Mouse (Mus musculus) gastrocnemius, adult 8-10 months (tissue): ENCODE results near the gene Myl7. TPM values are rescaled to one million over a fixed set of nuclear protein-coding genes. Genes with fewer than 3 reads are reported as not detected.
"Not testable (repeated sequence)": the region's sequence is repeated elsewhere in the genome, so short reads cannot be mapped to it uniquely, and the experiment has no call there.

Source experiments
- DNase-seq, 2 experiments: peaks; one replicate each; pipeline ENCODE4 v3.0.0; 2022; ENCODE audit warnings: low spot score in 2 of 2
- total RNA-seq, 4 experiments: library from RNA; stranded (reverse); gene quantifications; 2 replicates each; pipeline ENCODE4 v1.2.4; 2022

The Myl7 gene
- total RNA-seq, 4 experiments from 2014 or later, result not detected

GRCm38 (mm10) chr11:5903844-5904243 is 5.3 kb upstream of the Myl7 start:
- DNase-seq, result no peak

DNA sequence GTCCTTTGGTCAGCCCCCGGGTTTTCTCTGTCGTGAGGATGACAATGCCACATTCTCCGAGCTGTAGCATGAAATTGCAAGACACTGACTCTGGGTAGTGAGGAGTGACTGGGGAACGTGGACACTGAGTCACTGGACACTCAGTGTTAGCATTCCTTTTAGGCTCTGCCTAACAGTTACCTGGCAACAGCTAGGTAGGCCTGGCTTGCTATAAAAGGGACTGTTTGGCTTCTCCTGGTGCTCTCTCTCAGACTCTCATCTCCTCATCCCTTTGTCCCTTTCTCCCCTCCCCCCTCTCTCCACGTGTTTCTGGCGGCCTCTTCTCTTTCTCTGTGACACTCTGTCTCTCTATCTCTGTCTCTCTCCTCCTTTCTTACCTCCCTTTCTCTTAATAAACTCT is 3.8 kb upstream of the Myl7 start:
- DNase-seq, result no peak

DNA sequence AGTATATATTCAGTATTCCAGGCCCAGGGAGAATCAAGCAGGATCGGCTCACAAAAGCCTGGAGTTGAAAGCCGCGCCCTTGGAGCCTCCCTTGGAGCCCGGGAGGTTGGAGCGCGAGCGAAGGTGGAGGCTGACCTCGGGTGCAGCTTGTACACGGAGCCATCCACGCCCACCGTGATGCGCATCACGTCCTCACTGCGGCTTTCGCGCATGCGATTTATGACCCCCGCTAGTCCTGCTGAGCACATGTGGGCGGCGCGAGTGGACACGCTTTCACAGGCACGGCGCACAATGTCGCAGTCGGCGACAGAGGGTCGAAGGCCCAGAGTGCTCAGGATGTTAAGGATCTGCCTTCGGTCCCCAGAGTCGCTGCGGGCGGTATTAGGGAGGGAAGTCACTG is 3.4 kb upstream of the Myl7 start:
- no peak for DNase-seq

DNA sequence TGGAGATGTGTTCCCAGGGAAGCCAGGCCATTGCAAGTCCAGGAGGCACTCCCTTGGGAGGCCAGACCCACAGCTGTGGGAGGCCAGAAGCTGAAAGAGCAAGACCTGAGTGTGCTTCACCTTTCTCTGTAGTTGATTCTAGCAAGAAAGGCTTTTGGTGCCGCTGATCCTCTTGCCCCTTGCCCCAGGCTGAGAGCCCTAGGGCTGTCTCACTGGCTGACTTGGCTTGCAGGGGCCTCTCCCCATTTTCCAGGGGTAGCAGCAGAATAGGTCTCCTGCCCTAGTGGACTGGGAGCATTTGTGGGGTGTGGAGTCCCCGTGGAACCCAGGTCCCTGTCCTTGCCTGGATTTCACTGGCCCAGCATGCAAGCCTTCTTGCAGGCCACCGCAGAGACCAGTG is 2.7 kb upstream of the Myl7 start:
- DNase-seq, result no peak

GRCm38 (mm10) chr11:5899286-5899685 is 704 bp upstream of the Myl7 start:
- no peak for DNase-seq

- no peak for DNase-seq
Measured at GRCm38 (mm10) chr11:5897839-5898238, 743 bp downstream of the Myl7 start.

- no peak for DNase-seq
Measured at GRCm38 (mm10) chr11:5897230-5897629, 1.4 kb downstream of the Myl7 start.

GRCm38 (mm10) chr11:5893807-5894206 is 4.8 kb downstream of the Myl7 start:
- no peak for DNase-seq

DNA sequence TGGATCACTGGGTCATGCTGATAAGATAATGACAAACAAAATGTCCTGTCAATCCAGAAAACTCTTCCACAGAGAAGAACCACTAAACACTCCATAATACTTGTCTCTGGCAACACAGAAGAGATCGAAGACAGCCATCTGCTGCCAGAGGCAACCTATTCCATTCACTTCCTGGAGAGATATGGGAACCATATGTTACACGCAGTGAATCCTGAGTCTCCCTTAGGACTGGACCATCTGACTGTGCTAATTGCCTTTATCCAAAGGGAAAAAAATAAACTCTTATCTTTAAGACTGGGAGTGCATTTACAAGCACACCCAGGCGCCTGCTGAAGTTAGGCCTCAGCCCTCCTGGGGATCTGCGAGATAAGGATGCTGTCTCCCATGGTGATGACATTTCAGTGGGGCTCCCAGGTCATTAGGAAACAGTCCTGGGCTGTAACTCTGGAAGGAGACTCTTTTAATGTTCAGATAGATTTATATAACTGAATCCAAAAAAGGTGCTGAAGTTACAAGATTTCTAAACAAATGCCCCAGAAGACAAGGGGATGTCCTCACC is 5.7 kb downstream of the Myl7 start:
- no peak for DNase-seq

GRCm38 (mm10) chr11:5892151-5892591 is 6.4 kb downstream of the Myl7 start:
- DNase-seq, result peak in 1 of 2 experiments; percentile 53

DNA sequence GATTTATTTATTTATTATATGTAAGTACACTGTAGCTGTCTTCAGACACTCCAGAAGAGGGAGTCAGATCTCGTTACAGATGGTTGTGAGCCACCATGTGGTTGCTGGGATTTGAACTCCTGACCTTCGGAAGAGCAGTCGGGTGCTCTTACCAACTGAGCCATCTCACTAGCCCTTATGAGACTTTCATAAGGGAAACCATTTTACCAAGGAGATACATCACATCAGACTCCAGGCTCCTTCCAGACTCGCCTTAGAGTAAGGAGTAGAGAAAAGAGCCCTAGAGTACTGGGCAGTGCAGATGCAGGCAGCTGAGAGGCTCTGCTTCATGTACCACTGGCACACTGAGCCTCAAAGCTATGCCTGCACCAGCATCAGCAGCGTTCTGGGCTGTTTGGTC is 10.0 kb downstream of the Myl7 start:
- DNase-seq, result not testable (repeated sequence)

DNA sequence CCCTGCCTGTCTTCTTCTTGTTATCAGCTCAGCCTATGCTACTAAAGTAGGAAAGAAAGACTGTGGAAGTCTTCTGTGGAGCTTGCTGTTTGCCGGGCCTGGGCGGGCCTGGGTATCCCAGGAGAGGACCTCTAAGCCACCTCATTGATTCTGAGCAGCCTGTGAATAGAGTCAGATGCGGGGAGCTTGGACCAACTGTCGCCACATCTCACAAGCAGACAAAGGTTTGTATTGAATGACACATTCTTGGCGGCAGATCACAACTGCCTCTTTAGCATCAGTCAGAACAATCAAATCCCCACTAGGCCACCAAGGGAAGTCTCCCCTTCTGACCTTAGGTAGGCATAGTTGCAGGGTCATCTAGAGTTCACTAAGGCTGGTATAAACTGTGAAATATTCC is 11.3 kb downstream of the Myl7 start:
- DNase-seq, result no peak

- no peak for DNase-seq
Measured at GRCm38 (mm10) chr11:5886187-5886586, 12.4 kb downstream of the Myl7 start.

GRCm38 (mm10) chr11:5882518-5882917 is 16.1 kb downstream of the Myl7 start:
- DNase-seq, result no peak

DNA sequence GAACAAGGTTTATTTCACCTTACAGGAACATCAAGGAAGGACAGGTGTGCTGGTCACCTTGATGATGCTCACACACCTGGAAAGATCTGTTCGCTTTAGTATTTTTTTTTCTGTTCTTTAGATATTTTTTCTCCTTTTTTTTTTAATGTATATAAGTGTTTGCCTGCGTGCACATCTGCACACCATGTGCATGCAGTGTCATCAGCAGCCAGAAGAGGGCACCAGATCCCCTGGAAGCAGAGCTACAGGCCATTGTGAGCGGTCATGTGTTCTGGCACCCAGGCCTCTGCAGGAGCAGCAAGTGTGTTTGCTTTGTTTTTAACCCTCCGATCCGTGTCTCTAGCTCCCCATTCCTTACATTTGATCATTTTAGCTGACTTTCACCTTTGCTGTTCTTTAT is 18.7 kb downstream of the Myl7 start:
- no peak for DNase-seq

GRCm38 (mm10) chr11:5878661-5879060 is 19.9 kb downstream of the Myl7 start:
- no peak for DNase-seq

DNA sequence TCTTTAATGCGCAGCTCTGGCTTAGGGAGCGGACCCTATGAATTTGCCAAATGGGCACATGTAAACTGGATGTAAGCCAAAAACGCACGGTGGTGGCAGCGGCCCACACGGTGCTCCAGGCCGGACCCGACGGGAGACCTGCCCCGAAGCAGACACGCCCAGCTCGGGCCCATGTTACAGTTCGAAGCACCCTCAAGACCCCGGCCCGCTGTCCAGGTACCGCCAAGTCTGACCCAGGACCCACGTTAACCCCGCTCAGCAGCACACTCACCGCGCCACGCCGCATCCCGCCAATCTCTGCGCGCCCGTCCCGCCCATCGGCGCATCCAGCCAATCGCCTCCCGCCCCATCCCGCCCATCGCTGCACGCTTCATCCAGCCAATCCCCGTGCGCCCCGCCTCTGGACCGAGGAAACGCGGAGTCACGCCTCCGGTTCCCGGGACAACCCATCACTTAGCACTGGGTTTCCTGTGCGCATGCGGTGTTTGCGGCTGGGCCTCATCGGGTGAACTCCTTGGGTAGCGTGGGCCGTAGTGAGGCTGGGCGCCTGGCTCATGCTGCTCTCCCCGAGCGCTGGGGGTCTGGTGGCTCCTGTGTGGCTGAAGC is 20.6 kb downstream of the Myl7 start, which contains the start of gene Pold2:
Gene Pold2 (minus strand): TSS at position 372 of the 606 bp plus-strand sequence.
- DNase-seq, result peak; percentile 95 to 98

GRCm38 (mm10) chr11:5877421-5877820 is 21.2 kb downstream of the Myl7 start:
- no peak for DNase-seq

DNA sequence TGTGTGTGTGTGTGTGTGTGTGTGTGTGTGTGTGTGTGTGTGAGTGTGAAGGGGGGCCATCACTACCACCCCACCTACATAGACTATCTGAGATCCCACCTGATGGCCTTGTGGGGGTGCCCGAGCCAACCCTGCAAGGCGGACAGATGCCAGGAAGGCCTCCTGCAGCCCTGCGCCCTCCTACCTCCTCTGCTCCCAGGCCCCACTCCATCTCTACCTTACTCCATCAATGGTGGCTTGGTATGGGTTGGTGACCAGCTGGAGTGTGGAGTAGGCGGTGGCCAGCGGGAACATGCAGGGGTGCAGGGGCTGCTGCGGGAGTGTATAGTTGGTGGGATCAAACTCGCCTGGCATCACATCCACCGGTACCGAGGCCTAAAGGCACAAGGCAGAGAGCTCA is 25.4 kb downstream of the Myl7 start:
- no peak for DNase-seq

DNA sequence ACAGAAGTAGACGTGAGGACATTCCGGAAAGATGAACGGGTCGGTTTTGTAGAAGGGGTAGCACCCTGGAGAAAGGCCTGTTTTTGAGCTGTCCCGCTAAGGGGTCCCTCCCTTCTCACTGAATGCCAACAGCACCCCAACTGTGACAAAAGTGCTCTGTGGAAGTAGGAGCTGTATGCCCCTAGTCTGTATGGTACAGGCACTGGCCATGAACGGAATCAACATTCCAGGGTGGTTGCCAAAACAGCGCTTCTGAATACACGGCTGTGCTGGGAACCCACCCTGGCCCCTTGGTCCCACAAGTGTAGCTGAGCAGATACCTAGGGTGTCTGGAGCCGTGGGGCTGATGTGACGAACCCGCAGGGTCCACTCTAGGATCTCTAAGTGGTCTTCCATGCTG is 25.9 kb downstream of the Myl7 start:
- no peak for DNase-seq

- DNase-seq, result peak; percentile 66 to 77
Measured at GRCm38 (mm10) chr11:5870069-5870468, 28.5 kb downstream of the Myl7 start.

DNA sequence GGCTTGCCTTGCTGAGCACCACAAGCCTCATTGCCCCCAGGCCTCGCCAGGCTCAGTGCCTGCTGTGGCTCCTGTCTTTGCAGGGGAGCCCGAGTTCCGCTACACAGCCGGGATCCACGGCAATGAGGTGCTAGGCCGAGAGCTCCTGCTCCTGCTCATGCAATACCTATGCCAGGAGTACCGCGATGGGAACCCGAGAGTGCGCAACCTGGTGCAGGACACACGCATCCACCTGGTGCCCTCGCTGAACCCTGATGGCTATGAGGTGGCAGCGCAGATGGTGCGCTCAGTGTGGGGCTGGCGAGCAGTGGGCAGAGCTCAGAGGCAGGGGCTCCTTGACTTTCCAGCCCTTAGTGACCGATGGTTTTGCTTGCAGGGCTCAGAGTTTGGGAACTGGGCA is 29.3 kb downstream of the Myl7 start:
- DNase-seq, result no peak

- peak in 1 of 2 experiments; percentile 2 for DNase-seq
Measured at GRCm38 (mm10) chr11:5868324-5868723, 30.3 kb downstream of the Myl7 start.
